Mouse (Mus musculus) megakaryocyte, embryonic 14.5 days (primary cell): ENCODE data around the gene Dnah3.

Experiments
- FLI1 ChIP-seq: IDR thresholded peaks from 2 replicates; pipeline ENCODE4 v1.6.1; 2012; ENCODE audit warnings: low read length, inconsistent platforms, mixed read lengths
- GATA1 ChIP-seq: IDR thresholded peaks from 3 replicates; pipeline ENCODE4 v1.6.1; 2012; ENCODE audit warnings: mixed read lengths, low read length, inconsistent platforms, borderline replicate concordance

GRCm38 (mm10) chr7:119881229-119881628, 213.9 kb downstream of the Dnah3 start:
- TF ChIP-seq GATA1: no peak
- no peak for TF ChIP-seq FLI1
